Mouse (Mus musculus) hindbrain, postnatal 0 days (tissue): ENCODE results near the gene 9330182L06Rik. TPM values are rescaled to one million over a fixed set of nuclear protein-coding genes. Genes with fewer than 3 reads are reported as not detected.

Experiments
- ATAC-seq: fragments of 200-750 bp; cut with Nextera tagmentation; 2 replicates; pipeline ENCODE4 v1.8.0; 2017; ENCODE audit warnings: mild to moderate bottlenecking, moderate TSS enrichment, moderate library complexity
- DNase-seq: peaks from one replicate; pipeline ENCODE4 v3.0.0-alpha.2; 2015; ENCODE audit warnings: low spot score
- H3K27ac ChIP-seq: fragments of 300-500 bp; sonication (generic); 2 replicates; pipeline ENCODE4 v1.5.1; 2014; ENCODE audit warnings: mild to moderate bottlenecking
- H3K27me3 ChIP-seq: fragments of 300-500 bp; sonication (generic); 2 replicates; pipeline ENCODE4 v1.6.1; 2014; ENCODE audit warnings: low read length, mixed read lengths; ENCODE audit not compliant: insufficient read depth
- H3K36me3 ChIP-seq: fragments of 300-500 bp; sonication (generic); 2 replicates; pipeline ENCODE4 v1.6.1; 2014; ENCODE audit warnings: low read length, mixed read lengths; ENCODE audit not compliant: insufficient read depth
- H3K4me1 ChIP-seq: fragments of 300-500 bp; sonication (generic); 2 replicates; pipeline ENCODE4 v1.6.1; 2014; ENCODE audit warnings: antibody characterized with exemption, low read length, mixed read lengths; ENCODE audit not compliant: insufficient read depth
- H3K4me2 ChIP-seq: fragments of 300-500 bp; sonication (generic); 2 replicates; pipeline ENCODE4 v1.6.1; 2014; ENCODE audit warnings: low read depth, mild to moderate bottlenecking, low read length, moderate library complexity, mixed read lengths
- H3K4me3 ChIP-seq: fragments of 300-500 bp; sonication (generic); 2 replicates; pipeline ENCODE4 v1.5.1; 2014; ENCODE audit warnings: low read length
- H3K9ac ChIP-seq: fragments of 300-500 bp; sonication (generic); replicated peaks from 2 replicates; pipeline ENCODE4 v1.6.1; 2014; ENCODE audit warnings: mild to moderate bottlenecking, low read length, moderate library complexity, mixed read lengths
- H3K9me3 ChIP-seq: fragments of 300-500 bp; sonication (generic); 2 replicates; pipeline ENCODE4 v1.6.1; 2016; ENCODE audit warnings: low read length, mixed read lengths
- CTCF ChIP-seq: IDR thresholded peaks from 2 replicates; pipeline ENCODE4 v1.5.1; 2016; ENCODE audit warnings: antibody characterized with exemption, control low read depth, low read depth
- WGBS: fragments of 180-500 bp; shearing (Covaris S2); extraction: QIAGEN DNeasy Blood & Tissue Kit; methylation state at CpG from one replicate; pipeline ENCODE4 v1.1.7; 2014; 5-methylcytosine and 5-hydroxymethylcytosine counted together
- polyA plus RNA-seq: library from polyadenylated mRNA; unstranded; fragments of >200 nt; fragmentation: Nextera tagmentation; extraction: Ambion mirVana; gene quantifications from 2 replicates; pipeline ENCODE4 v1.2.1, GENCODE M21; 2015
- total RNA-seq: library from RNA; depleted of rRNA; stranded (reverse); fragments of >200 nt; gene quantifications from 2 replicates; pipeline ENCODE4 v1.2.3, GENCODE M21; 2014

Gene 9330182L06Rik
- total and polyA plus RNA-seq, 2 experiments from 2014 or later = 25.5 to 35.2 TPM

- Histone ChIP-seq H3K27me3 (no peaks in the 10 kb centered on the region), H3K36me3 (no peaks in the 10 kb centered on the region), H3K4me2 (no peak overlapping the region), H3K4me1 (no peaks in the 10 kb centered on the region), H3K9ac (no peak overlapping the region), H3K27ac (no peak overlapping the region), H3K4me3 (no peak overlapping the region), H3K9me3 (no peaks in the 10 kb centered on the region)
- TF ChIP-seq CTCF = no peak
- DNase-seq (no peak), ATAC-seq (no peak)
- WGBS = 78% methylated on average over 7 of the region's 7 CpGs
These were observed 124.0 kb downstream of the 9330182L06Rik start for GRCm38 (mm10) chr5:9389968-9390367.

- TF ChIP-seq CTCF = no peak
- no peaks in the 10 kb centered on the region for H3K4me1 ChIP-seq
- DNase-seq (no peak), ATAC-seq (no peak)
- H3K27ac ChIP-seq = no peak overlapping the region
- no peak overlapping the region for H3K4me2 ChIP-seq
- H3K9ac ChIP-seq = no peak overlapping the region
- H3K27me3 ChIP-seq = no peaks in the 10 kb centered on the region
- 75% methylated on average over 1 of the region's 1 CpGs for WGBS
- H3K4me3 ChIP-seq = no peak overlapping the region
- H3K9me3 ChIP-seq = no peaks in the 10 kb centered on the region
- no peaks in the 10 kb centered on the region for H3K36me3 ChIP-seq
These were observed 126.0 kb downstream of the 9330182L06Rik start for GRCm38 (mm10) chr5:9391858-9392393.

- Histone ChIP-seq H3K9ac (no peak overlapping the region), H3K36me3 (no peaks in the 10 kb centered on the region), H3K4me1 (no peaks in the 10 kb centered on the region), H3K27ac (no peak overlapping the region), H3K9me3 (no peaks in the 10 kb centered on the region), H3K4me2 (no peak overlapping the region), H3K27me3 (no peaks in the 10 kb centered on the region), H3K4me3 (no peak overlapping the region)
- DNase-seq (no peak), ATAC-seq (no peak)
- no peak for TF ChIP-seq CTCF
- 89% methylated on average over 7 of the region's 7 CpGs for WGBS
These were observed 151.2 kb downstream of the 9330182L06Rik start for GRCm38 (mm10) chr5:9417098-9417497.

GRCm38 (mm10) chr5:9417802-9418201 is 151.9 kb downstream of the 9330182L06Rik start:
- Histone ChIP-seq H3K27ac (no peak overlapping the region), H3K27me3 (no peaks in the 10 kb centered on the region), H3K4me3 (no peak overlapping the region), H3K4me1 (no peaks in the 10 kb centered on the region), H3K36me3 (no peaks in the 10 kb centered on the region), H3K9ac (no peak overlapping the region), H3K9me3 (no peaks in the 10 kb centered on the region), H3K4me2 (no peak overlapping the region)
- TF ChIP-seq CTCF = no peak
- DNase-seq (no peak), ATAC-seq (no peak)
- 75% methylated on average over 9 of the region's 9 CpGs for WGBS

- Histone ChIP-seq H3K27me3 (no peaks in the 10 kb centered on the region), H3K9ac (no peak overlapping the region), H3K36me3 (no peaks in the 10 kb centered on the region), H3K4me3 (no peak overlapping the region), H3K4me1 (no peaks in the 10 kb centered on the region), H3K4me2 (no peak overlapping the region), H3K27ac (no peak overlapping the region), H3K9me3 (no peaks in the 10 kb centered on the region)
- TF ChIP-seq CTCF = peak; percentile 67
- ATAC-seq = peak; percentile 78
- peak; percentile 58 for DNase-seq
- WGBS = 76% methylated on average over 1 of the region's 1 CpGs
These were observed 154.0 kb downstream of the 9330182L06Rik start for GRCm38 (mm10) chr5:9419964-9420363.

GRCm38 (mm10) chr5:9424464-9424863 is 158.5 kb downstream of the 9330182L06Rik start:
- Histone ChIP-seq H3K4me2 (no peak overlapping the region), H3K27me3 (no peaks in the 10 kb centered on the region), H3K9me3 (no peaks in the 10 kb centered on the region), H3K4me3 (no peak overlapping the region), H3K9ac (no peak overlapping the region), H3K27ac (no peak overlapping the region), H3K36me3 (no peaks in the 10 kb centered on the region), H3K4me1 (no peaks in the 10 kb centered on the region)
- DNase-seq (peak; percentile 10), ATAC-seq (no peak; the same call in 1 of the 2 replicates)
- 45% methylated on average over 2 of the region's 2 CpGs for WGBS
- no peak for TF ChIP-seq CTCF

- H3K9ac ChIP-seq = no peak overlapping the region
- WGBS = 74% methylated on average over 2 of the region's 2 CpGs
- TF ChIP-seq CTCF = no peak
- H3K4me2 ChIP-seq = no peak overlapping the region
- DNase-seq (no peak), ATAC-seq (0 out of 2 replicates have a peak, but pooled peaks have one; percentile 35)
- no peak overlapping the region for H3K27ac ChIP-seq
- H3K36me3 ChIP-seq = no peaks in the 10 kb centered on the region
- H3K9me3 ChIP-seq = no peaks in the 10 kb centered on the region
- no peaks in the 10 kb centered on the region for H3K4me1 ChIP-seq
- no peak overlapping the region for H3K4me3 ChIP-seq
- no peaks in the 10 kb centered on the region for H3K27me3 ChIP-seq
These were observed 161.2 kb downstream of the 9330182L06Rik start for GRCm38 (mm10) chr5:9427165-9427564.
